Mouse (Mus musculus) hindbrain, postnatal 0 days (tissue): ENCODE data around the gene Kctd13. TPM values are rescaled to one million over a fixed set of nuclear protein-coding genes. Genes with fewer than 3 reads are reported as not detected.
A peak's percentile ranks its signal among the peaks of the same experiment; 100 is the strongest.

Experiments used
- ATAC-seq: fragments of 200-750 bp; cut with Nextera tagmentation; 2 replicates; pipeline ENCODE4 v1.8.0; 2017; ENCODE audit warnings: mild to moderate bottlenecking, moderate TSS enrichment, moderate library complexity
- DNase-seq: peaks from one replicate; pipeline ENCODE4 v3.0.0-alpha.2; 2015; ENCODE audit warnings: low spot score
- H3K27ac ChIP-seq: fragments of 300-500 bp; sonication (generic); 2 replicates; pipeline ENCODE4 v1.5.1; 2014; ENCODE audit warnings: mild to moderate bottlenecking
- H3K27me3 ChIP-seq: fragments of 300-500 bp; sonication (generic); 2 replicates; pipeline ENCODE4 v1.6.1; 2014; ENCODE audit warnings: low read length, mixed read lengths; ENCODE audit not compliant: insufficient read depth
- H3K36me3 ChIP-seq: fragments of 300-500 bp; sonication (generic); 2 replicates; pipeline ENCODE4 v1.6.1; 2014; ENCODE audit warnings: low read length, mixed read lengths; ENCODE audit not compliant: insufficient read depth
- H3K4me1 ChIP-seq: fragments of 300-500 bp; sonication (generic); 2 replicates; pipeline ENCODE4 v1.6.1; 2014; ENCODE audit warnings: antibody characterized with exemption, low read length, mixed read lengths; ENCODE audit not compliant: insufficient read depth
- H3K4me2 ChIP-seq: fragments of 300-500 bp; sonication (generic); 2 replicates; pipeline ENCODE4 v1.6.1; 2014; ENCODE audit warnings: low read depth, mild to moderate bottlenecking, low read length, moderate library complexity, mixed read lengths
- H3K4me3 ChIP-seq: fragments of 300-500 bp; sonication (generic); 2 replicates; pipeline ENCODE4 v1.5.1; 2014; ENCODE audit warnings: low read length
- H3K9ac ChIP-seq: fragments of 300-500 bp; sonication (generic); replicated peaks from 2 replicates; pipeline ENCODE4 v1.6.1; 2014; ENCODE audit warnings: mild to moderate bottlenecking, low read length, moderate library complexity, mixed read lengths
- H3K9me3 ChIP-seq: fragments of 300-500 bp; sonication (generic); 2 replicates; pipeline ENCODE4 v1.6.1; 2016; ENCODE audit warnings: low read length, mixed read lengths
- CTCF ChIP-seq: IDR thresholded peaks from 2 replicates; pipeline ENCODE4 v1.5.1; 2016; ENCODE audit warnings: antibody characterized with exemption, control low read depth, low read depth
- WGBS: fragments of 180-500 bp; shearing (Covaris S2); extraction: QIAGEN DNeasy Blood & Tissue Kit; methylation state at CpG from one replicate; pipeline ENCODE4 v1.1.7; 2014; 5-methylcytosine and 5-hydroxymethylcytosine counted together
- polyA plus RNA-seq: library from polyadenylated mRNA; unstranded; fragments of >200 nt; fragmentation: Nextera tagmentation; extraction: Ambion mirVana; gene quantifications from 2 replicates; pipeline ENCODE4 v1.2.1, GENCODE M21; 2015
- total RNA-seq: library from RNA; depleted of rRNA; stranded (reverse); fragments of >200 nt; gene quantifications from 2 replicates; pipeline ENCODE4 v1.2.3, GENCODE M21; 2014

Gene Kctd13
- total and polyA plus RNA-seq, 2 experiments from 2014 or later: 128 to 129 TPM

DNA sequence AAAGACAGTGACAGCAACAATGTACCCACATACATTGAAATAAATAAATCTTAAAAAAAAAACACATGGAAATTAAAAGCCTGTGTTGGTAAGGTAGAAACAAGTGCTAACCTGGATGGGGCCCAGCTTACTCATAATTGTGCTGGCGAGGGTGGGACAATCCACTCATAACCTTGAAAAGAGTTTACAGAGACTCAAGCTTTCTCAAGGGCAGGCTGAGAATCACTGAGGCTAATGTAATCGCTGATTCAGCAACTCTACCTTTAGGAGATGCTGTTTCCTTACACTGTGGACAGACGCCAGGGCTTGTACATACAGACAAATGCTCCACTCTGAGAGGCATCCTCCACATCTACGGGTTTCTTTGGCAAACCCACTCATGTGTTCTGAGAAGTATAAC lies 8.7 kb upstream of the Kctd13 start:
- no peak overlapping the region for H3K27ac ChIP-seq
- no peak for TF ChIP-seq CTCF
- no peak overlapping the region for H3K9ac ChIP-seq
- no peaks in the 10 kb centered on the region for H3K9me3 ChIP-seq
- no peak overlapping the region for H3K4me2 ChIP-seq
- 74% methylated on average over 4 of the region's 4 CpGs for WGBS
- 0 out of 2 replicates have a peak, but pooled peaks cover 3% of the 10 kb centered on the region for H3K4me1 ChIP-seq
- H3K36me3 ChIP-seq: no peaks in the 10 kb centered on the region
- H3K27me3 ChIP-seq: no peaks in the 10 kb centered on the region
- DNase-seq: no peak
- ATAC-seq: no peak
- no peak overlapping the region for H3K4me3 ChIP-seq

DNA sequence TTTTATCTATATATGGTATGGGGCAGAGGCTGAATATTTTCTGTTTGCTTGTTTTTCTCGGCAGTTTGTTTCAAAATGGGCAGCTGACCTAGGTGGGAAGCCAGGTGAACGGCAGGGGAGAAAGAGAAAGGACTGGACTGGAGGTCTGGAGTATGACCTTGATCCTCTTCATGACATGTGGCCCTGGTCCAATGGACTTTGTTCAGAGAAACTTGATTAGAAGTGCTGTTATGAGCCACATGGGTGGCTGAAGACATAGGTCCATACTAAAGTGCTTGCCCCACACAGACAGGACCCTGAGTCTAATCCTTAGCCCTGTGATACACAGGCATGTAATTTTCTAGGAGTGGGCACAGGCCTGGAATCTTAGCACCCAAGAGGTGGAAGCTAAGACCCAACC lies 7.1 kb upstream of the Kctd13 start:
- WGBS: 86% methylated on average over 2 of the region's 2 CpGs

DNA sequence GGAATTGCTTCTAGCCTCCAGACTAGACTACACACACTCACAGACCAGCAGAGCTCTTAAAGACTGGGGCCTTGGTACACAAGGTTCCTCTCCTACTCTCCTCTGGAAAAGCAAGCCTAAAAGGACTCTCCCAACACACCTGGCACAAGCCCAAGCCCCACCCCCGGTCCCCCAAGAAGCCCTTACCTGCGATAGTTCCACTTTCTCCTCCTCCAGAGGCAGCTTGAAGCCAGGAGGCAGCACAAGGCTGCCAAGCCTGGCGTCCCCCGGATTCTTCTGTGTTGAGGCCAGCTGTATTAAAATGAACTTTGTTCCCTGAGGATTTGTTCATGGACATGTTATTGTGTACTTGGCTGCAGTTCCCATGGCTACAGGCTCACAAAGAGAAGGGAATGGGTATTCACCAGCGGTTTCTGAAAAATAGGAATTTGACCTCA lies 6.0 kb upstream of the Kctd13 start, which contains the start of gene Tmem219:
Gene Tmem219 (minus strand): TSS at position 294 of the 437 bp plus-strand sequence.
- Histone ChIP-seq H3K4me3 (no peak within 1 kb of the TSS), H3K27me3 (no peaks in the 10 kb centered on the region), H3K27ac (peak within 1 kb of the TSS; percentile 2; the same call in 1 of the 2 replicates), H3K4me1 (0 out of 2 replicates have a peak, but pooled peaks cover 3% of the 10 kb centered on the region), H3K36me3 (no peaks in the 10 kb centered on the region), H3K9me3 (no peaks in the 10 kb centered on the region), H3K4me2 (no peak within 1 kb of the TSS), H3K9ac (no peak within 1 kb of the TSS)
- ATAC-seq (peak; percentile 69), DNase-seq (peak; percentile 67)
- TF ChIP-seq CTCF: no peak
- WGBS: 13% methylated on average over 5 of the region's 5 CpGs

More for the DNA sequence above, 7.1 kb upstream of the Kctd13 start:
- H3K27me3 ChIP-seq: no peaks in the 10 kb centered on the region
- no peak for TF ChIP-seq CTCF
- H3K4me3 ChIP-seq: no peak overlapping the region
- no peaks in the 10 kb centered on the region for H3K36me3 ChIP-seq
- H3K9ac ChIP-seq: no peak overlapping the region
- no peak for DNase-seq
- H3K4me2 ChIP-seq: no peak overlapping the region
- H3K27ac ChIP-seq: no peak overlapping the region
- H3K4me1 ChIP-seq: 0 out of 2 replicates have a peak, but pooled peaks cover 3% of the 10 kb centered on the region
- no peak for ATAC-seq
- no peaks in the 10 kb centered on the region for H3K9me3 ChIP-seq

DNA sequence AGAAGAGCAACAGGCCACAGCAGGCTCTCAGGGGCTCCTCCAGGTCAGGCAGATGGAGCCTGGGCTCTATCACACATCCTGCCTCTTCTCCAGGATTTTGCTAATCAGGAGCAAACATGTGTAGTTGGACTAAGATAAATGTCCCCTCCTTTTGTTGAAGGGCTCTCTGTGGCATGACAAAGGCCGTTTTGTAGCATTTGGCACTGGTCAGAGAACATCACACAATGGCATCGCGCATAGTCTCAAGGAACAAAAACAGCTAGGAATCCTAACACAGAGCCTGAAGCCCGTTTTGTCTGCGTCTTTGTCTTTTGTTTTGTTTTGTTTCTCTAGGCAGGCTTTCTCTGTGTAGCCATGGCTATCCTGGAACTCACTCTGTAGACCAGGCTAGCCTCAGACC lies 4.7 kb upstream of the Kctd13 start:
- WGBS: 35% methylated on average over 5 of the region's 5 CpGs
- Histone ChIP-seq H3K27ac (no peak overlapping the region), H3K4me1 (0 out of 2 replicates have a peak, but pooled peaks cover 3% of the 10 kb centered on the region), H3K4me2 (no peak overlapping the region), H3K9me3 (no peaks in the 10 kb centered on the region), H3K36me3 (no peaks in the 10 kb centered on the region), H3K27me3 (no peaks in the 10 kb centered on the region), H3K4me3 (no peak overlapping the region), H3K9ac (no peak overlapping the region)
- no peak for TF ChIP-seq CTCF
- ATAC-seq: no peak
- no peak for DNase-seq

DNA sequence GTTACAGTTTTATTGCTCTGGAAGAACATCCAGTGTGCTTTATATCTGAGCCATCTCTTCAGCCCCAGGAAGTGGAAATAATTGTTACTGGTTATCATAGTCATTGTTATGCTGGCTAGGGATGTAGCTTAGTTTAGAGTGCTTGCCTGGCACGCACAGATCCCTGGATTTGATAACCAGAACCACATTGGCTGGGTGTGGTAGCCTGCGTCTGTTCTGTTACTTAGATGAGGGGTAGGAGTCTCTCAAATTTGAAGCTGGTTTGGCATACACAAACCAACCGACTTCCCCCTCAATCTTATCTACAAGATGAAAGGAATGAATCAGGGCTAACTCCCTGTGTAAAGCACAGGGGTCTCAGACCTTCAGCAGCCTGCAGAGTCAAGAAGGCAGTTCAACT lies 2.4 kb upstream of the Kctd13 start:
- Histone ChIP-seq H3K9me3 (no peaks in the 10 kb centered on the region), H3K27me3 (no peaks in the 10 kb centered on the region), H3K27ac (no peak overlapping the region), H3K4me1 (0 out of 2 replicates have a peak, but pooled peaks cover 9% of the 10 kb centered on the region), H3K36me3 (no peaks in the 10 kb centered on the region), H3K4me2 (no peak overlapping the region), H3K4me3 (no peak overlapping the region), H3K9ac (no peak overlapping the region)
- DNase-seq (no peak), ATAC-seq (no peak)
- no peak for TF ChIP-seq CTCF
- WGBS: 70% methylated on average over 3 of the region's 3 CpGs

DNA sequence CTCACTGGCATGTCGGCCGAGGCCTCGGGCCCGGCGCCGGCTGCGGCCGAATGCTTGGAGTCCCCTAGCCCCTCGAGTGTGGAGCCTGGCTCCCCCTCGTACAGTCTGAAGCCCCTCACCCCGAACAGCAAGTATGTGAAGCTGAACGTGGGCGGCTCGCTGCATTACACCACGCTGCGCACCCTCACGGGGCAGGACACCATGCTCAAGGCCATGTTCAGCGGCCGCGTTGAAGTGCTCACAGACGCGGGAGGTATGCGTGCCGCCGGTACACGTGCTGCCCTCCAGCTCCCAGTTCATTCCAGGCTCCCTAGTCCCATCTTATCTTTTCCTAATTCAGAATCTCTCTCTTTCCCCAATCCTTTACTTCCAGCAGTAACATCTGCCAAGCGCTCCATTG lies 367 bp downstream of the Kctd13 start:
- Histone ChIP-seq H3K27me3 (no peaks in the 10 kb centered on the region), H3K9ac (peak overlapping the region; percentile 68), H3K4me2 (peak overlapping the region; percentile 98), H3K36me3 (peaks cover 4% of the 10 kb centered on the region; the same call in 1 of the 2 replicates), H3K4me3 (peak overlapping the region; percentile 68), H3K9me3 (no peaks in the 10 kb centered on the region), H3K4me1 (0 out of 2 replicates have a peak, but pooled peaks cover 6% of the 10 kb centered on the region), H3K27ac (peak overlapping the region; percentile 79)
- DNase-seq: no peak
- ATAC-seq: peak; percentile 82
- TF ChIP-seq CTCF: no peak
- under 1% methylated on average over 27 of the region's 27 CpGs for WGBS

DNA sequence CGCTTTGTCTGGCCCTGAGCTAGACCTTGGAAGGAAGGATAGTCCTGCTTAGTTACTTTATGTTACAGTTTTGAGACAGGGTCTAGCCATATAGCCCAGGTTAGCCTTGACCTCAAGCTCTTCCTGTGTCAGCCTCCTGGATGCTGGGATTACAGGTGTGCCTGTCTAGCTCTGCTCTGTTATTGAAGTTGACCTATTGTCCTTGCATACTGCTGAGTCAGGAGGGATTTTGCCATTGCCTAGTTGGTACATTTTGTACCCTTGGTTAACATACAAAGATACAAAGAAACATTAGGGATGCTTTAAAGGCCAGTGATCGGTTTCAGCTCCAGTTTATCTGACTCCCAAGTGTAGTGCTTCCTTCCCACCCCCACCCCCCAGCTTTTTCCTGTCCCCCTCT lies 4.0 kb downstream of the Kctd13 start:
- Histone ChIP-seq H3K4me2 (no peak overlapping the region), H3K4me1 (0 out of 2 replicates have a peak, but pooled peaks cover 6% of the 10 kb centered on the region), H3K36me3 (peaks cover 14% of the 10 kb centered on the region; the same call in 1 of the 2 replicates), H3K27ac (no peak overlapping the region), H3K9me3 (no peaks in the 10 kb centered on the region), H3K4me3 (no peak overlapping the region), H3K9ac (no peak overlapping the region), H3K27me3 (no peaks in the 10 kb centered on the region)
- no peak for ATAC-seq
- TF ChIP-seq CTCF: no peak
- no peak for DNase-seq
- 88% methylated on average over 2 of the region's 2 CpGs for WGBS
